Mouse (Mus musculus): ENCODE measurements at regions not wholly inside any gene's neighbourhood (a gene's known extent, or its start where the extent isn't known, plus 50 kb on each side); places are given as distances from the start of the nearest gene placed in this dataset.

DNA sequence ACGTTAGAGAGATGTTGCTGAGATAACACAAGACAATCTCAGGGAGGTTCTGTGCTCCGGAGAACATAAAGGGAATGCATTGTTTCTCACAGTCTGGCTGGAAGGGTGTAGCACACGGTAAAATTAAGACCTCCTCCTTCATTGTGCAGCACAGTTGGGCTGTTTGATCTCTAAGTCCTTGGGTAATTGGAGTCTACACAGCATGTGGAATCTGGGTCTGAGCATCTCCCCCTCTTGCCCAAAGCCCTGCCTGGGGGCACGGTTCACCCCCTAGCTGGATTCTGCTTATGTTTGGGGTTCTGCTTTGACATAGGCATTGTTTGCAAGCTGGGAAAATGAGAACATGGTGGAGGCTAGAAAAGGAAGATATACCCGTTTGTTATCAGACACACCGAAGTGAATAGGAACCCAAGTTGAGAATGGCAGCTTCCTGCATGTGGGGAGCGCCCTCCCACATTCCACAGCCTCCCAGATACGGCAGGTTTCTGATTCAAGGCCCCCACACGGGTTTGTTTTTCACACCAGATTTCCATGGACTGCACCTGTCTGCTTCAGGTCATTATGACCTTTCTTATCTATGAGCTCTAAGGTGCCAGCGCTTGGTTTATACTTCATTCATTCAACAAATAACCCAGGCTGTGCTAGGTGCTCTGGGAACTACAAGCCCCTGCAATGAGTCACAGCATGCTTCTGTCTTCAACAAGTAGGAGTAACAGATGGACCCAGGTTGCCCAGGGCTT is 79.9 kb downstream of the Fam204a start:
- TF ChIP-seq CTCF (IDR thresholded peaks at IDR 0.05; ENCODE audit: low read depth): no peak
- no peak for TF ChIP-seq EP300 (IDR thresholded peaks at IDR 0.05; ENCODE audit: low read depth)

Data from liver, embryonic 14.5 days (tissue).